Mouse (Mus musculus) heart, postnatal 36 days (tissue): ENCODE data around the gene Gpr19. TPM values are rescaled to one million over a fixed set of nuclear protein-coding genes. Genes with fewer than 3 reads are reported as not detected.

Experiments used
- DNase-seq, 2 experiments: peaks; one replicate each; pipeline ENCODE4 v3.0.0; 2021 to 2022
- intact Hi-C: fragments of 180-260 bp; cut with DNase I; formaldehyde crosslinking; loops from one replicate; pipeline ENCODE4 v1.15.1; 2025
- total RNA-seq, 2 experiments: library from RNA; stranded (reverse); gene quantifications; 2 replicates each; pipeline ENCODE4 v1.2.3; 2021

Gpr19 gene
- 1 to 10 TPM; 4.4 to 5.2 TPM for total RNA-seq

DNA sequence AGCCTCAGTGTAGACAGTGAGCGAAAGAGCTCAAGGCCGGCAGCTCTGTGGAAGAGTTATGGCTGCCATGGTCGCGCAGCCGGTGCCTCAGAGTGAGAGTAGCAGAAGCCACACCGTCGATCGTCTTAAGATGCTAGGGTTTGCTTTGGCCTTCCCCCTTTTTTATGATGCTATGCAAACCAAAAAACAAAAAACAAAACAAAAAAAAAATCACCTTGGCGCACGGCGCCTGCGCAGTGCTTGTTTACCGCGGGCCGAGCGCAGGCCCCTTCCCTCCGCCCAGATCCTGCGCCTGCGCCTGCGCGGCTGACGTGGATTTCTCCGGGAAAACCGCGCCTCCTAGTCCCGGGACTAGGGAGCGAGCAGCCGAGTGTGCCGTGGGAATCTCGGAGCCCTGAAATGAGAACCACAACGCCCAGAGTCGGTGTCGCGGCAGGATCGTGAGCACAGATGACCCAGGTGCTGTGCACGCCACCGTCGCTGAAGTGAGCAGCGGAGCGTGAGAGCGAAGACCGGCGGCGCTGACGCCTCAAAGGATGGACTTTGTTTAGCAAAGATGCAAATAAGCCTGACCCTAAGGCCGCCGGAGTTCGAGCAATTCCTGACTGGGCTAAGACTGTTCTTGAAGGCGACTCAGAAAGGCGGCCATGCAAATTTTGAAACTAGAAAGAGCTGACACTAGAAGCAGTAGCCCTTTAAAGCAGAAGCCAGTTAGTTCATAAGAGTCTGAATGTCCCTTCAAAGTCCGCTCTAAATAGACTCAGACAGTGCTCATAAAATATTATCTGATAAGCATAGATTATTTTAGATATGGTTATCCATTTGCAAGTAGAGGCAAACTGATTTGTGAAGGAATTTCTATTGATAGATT is at the start of gene Gpr19:
TSS of gene Gpr19 (minus strand) at position 484 of the 871 bp plus-strand sequence.
- intact Hi-C loops: loop anchor here (1.0 to 2.0 kb wide), 3 partner anchors 18 to 48 kb away; partner anchors contain the start of gene Cdkn1b

DNA sequence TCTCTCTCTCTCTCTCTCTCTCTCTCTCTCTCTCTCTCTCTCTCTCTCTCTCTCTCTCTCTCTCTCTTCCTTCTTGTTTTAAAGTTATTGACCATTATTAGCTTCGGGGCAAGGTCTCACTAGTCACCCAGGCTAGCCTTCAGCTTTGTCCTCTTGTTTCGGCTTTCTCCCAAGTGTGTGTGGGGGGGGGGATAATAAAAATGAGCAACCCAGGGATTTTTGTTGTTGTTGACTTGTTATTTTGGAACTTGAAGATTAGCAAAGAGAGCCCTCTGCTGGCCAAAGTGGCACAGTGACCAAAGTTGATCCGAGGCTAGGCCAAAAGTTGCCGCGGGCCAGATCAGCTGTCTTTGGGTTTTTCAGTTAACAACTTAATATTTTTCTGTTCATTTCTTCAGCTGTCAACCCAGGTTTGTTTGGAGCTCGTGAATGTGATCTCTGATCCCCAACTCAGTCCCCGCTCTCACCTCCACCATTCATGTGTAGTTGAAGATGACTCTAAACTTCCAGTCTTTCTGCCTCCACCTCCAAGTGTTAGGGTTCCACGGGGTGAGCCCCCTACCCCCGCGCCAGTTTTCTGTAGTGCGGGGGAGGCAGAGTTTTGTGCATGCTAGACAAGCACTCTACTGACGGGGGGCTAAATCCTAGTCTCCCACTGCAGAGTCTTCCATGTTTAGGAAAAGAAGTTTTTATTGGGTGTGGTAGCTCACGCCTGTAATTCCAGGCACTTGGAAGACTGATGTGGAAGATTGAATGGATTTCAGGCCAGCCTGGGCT is 49.1 kb upstream of the Gpr19 start:
- intact Hi-C loops: loop anchor here (1.0 to 10.0 kb wide), 4 partner anchors 49 to 523 kb away; partner anchors contain the start of gene Gpr19
- peak; percentile 77 to 80 for DNase-seq

More for the DNA sequence above, at the start of gene Gpr19:
- DNase-seq: peak; percentile 91 to 93

DNA sequence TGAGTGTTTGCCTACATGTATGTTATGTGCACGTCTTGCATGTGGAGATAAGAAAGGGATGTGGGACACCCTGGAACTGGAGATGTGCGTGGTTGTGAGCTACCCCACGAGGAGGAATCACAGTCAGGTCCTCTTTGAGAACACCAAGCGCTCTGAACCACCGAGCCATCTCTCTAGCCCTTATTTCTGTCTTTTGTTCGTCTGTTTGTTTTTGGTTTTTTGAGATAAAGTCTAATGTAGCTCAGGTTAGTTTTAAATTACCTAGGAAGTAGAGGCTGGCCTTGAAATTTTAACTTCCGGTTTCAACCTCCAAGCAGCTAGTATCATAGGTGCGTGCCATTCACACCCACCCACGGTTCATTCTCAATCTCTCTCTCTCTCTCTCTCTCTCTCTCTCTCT is 48.5 kb upstream of the Gpr19 start:
- intact Hi-C loops: loop anchor here (1.0 to 10.0 kb wide), 5 partner anchors 15 to 522 kb away; partner anchors contain the start of gene Gpr19
- DNase-seq: no peak

DNA sequence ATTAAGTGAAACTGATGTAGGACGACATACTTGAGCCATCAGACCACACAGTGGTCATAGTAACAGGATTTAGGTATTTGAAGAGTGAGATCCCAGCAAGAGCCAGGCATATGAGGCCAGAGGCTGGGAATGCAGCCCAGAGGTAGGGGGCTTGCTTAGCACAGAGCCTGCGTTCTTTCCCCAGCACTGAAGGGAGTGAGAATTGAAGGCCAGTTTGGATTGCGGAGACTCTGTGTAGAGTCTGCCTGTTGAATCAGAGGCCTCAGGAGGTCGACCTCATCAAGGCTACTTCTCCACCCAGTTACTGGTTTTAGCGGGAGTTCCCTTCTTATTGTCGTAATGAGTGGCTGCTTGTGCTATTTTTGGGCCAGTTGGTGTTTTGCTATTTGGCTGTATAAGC is 47.7 kb upstream of the Gpr19 start:
- intact Hi-C loops: loop anchor here (1.0 to 10.0 kb wide), 4 partner anchors 14 to 521 kb away; partner anchors contain the start of gene Gpr19
- DNase-seq: no peak

DNA sequence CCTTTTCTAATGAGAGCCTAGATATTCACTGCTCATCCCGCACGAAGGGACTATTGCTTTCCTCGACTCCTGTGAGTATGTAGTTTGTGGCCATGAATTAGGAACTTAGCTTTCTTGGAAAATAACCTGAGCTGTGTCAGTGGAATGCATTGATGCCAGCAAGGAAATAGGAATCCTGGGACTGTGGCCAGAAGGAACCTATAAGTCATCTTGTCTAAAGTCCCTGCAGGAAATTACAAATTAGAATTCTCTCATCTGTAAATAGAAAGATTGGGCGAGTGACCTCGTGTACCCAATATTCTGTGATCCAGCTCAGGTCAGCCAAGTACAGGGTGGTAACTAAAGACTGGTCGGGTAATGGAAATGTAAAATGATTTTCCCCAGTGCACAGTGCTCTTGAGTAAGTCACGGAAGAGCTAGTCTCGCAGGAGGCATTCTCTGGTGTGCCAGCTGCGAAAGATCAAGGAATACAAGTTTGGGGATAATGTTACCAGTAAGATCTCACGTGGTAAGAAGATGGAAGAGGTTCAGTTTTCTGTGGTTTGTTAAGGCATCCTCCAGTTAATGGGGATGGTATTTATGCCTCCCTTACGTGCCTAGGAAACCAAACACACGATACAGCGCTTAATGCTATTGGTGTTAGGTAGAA is 45.5 kb upstream of the Gpr19 start:
- intact Hi-C loops: loop anchor here (10.0 kb wide), 1 partner anchor 519 kb away; no protein-coding TSS in a partner anchor
- DNase-seq: no peak

DNA sequence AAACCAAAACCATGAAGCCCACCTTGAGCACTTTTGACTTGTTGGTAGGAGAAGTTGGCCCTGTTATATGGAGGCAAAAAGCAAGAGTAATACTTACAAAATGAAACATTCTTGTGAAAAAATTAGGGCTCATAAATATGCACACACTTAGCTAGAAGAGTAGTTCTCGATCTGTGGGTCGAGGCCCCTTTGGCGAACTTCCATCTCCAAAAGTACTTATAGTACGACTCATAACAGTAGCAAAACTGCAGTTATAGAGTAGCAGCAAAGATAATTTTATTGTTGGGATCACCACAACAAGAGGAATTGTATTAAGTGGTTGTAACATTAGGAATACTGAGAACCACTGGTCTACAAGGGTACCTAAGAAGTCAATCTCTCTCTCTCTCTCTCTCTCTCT is 41.4 kb upstream of the Gpr19 start:
- DNase-seq: no peak
- intact Hi-C loops: loop anchor here (10.0 kb wide), 1 partner anchor 515 kb away; no protein-coding TSS in a partner anchor

DNA sequence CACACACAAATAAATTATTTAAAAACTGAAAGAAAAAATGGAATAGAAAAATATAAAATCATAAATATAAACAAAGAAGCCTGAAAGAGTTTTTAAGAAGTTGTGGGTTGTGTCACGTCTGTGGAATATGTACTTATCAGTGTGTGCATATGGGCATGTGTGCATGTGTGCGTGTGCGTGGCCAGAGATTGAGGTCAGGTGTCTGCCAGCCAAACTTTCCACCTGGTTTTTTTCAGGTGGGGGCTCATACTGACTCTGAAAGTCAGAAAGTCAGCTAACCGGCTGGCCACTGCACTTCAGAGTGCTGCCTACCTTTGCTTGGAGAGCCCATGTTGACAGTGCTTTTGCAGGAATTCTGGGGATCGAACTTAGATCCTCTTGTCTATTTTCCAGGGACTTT is 35.9 kb upstream of the Gpr19 start:
- intact Hi-C loops: no loop called here
- no peak for DNase-seq

DNA sequence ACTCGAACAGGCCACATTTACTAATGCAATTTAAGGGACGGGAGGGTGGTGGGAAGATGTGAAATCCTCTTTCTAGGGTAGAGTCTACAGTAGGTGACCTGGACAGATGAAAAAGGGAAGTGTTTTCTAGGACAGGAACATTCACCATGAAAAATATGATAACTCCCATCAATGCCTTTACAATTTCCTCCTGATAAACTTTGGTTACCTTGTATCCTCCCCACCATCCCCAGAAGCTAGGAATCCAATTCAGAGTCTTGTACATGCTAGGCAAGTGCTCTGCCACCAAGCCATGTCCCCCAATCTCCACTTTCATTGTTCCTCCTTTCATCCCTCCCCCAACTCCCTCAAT is 34.8 kb upstream of the Gpr19 start:
- intact Hi-C loops: no loop called here
- DNase-seq: no peak

DNA sequence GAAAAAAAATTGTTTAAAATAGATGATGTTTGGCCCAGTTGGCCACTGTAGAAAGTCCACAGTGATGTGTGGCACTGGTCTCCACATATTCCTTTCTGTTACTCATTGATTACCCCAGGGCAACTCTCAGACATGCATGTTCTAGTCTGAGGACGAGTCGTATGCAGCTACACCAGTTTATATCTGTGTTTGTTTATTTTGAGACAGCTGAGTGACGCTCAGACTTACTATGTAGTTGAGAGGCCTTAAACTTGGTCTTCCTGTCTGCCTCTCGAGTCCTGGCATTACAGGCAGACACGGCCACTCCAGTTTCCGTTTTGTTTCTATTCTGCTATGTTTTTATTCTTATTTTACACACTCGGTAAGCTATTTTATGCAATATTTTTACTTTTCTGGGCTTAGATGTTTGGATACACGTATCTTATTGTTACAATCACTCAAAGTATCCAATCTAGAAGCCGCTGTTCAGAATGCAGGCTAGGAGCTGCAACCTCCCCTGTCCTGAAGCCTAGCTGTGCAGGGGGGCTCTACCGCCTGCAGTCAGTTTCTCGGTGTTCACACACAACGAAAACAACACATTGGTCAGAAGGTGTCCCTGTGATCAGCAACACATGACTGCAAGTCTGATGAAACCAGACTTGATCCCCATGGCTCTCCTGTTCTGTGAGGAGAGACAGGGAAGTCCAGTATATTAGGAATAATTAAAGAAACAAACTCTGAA is 34.3 kb upstream of the Gpr19 start:
- intact Hi-C loops: loop anchor here (1.0 kb wide), 1 partner anchor 14 kb away; no protein-coding TSS in a partner anchor
- DNase-seq: no peak

DNA sequence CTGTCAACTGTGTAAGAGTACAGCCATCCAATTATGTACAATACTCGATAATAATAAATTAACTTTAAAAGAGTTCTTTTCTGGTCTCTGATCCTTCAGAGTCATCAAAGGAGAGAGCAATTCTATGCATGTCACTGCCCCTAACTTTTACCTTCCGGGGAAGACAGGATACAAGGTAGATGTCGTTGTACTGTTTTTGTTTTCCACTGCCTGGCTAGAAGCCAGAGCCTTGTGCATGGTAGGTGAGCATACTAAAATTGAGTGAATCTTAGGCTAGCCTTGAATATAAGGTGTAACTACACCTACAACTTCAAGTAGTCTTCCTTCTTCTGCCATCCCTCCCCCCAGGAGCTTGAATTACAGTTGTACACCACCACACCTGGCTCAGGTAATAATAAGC is 32.8 kb upstream of the Gpr19 start:
- no peak for DNase-seq
- intact Hi-C loops: no loop called here

DNA sequence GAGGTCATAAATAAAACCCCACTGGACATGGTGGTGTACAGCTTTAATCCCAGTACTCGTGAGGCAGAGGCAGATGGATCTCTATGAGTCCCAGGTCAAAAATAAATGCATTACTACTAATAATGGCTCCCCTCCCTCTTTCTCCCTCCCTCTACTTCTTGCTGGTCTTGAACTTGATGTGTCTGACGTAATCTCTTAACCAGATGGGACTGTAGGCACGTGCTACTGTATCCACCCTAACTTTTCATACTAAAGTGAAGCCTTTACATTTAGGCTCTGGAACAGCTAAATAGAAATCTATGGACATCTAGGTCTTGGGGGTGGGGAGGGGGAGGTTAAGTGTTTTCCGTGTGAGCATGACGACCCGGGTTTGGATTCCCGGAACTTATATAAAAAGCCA is 32.0 kb upstream of the Gpr19 start:
- no peak for DNase-seq
- intact Hi-C loops: no loop called here

DNA sequence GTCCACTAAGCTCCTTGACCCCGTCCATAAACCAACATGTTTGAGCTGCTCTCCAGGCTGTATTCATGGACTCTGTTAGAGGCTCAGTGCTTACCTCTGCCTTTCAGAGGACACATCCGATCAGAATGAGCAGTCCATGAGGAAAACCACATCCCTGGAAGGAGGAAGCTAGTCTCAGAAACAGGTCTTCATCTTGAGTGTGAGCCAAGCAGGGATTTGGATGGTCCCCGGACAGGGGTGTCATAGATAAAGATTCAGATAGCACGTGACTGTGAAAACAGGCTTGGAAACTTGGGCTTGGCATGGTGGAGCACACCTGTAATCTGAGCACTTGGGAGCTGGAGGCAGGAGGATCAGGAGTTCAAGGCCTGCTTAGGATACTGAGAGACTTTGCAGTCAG is 31.5 kb upstream of the Gpr19 start:
- intact Hi-C loops: loop anchor here (10.0 kb wide), 2 partner anchors 725 to 1895 kb away; partner anchors contain the start of genes BC049715 and Wbp11
- DNase-seq: no peak

DNA sequence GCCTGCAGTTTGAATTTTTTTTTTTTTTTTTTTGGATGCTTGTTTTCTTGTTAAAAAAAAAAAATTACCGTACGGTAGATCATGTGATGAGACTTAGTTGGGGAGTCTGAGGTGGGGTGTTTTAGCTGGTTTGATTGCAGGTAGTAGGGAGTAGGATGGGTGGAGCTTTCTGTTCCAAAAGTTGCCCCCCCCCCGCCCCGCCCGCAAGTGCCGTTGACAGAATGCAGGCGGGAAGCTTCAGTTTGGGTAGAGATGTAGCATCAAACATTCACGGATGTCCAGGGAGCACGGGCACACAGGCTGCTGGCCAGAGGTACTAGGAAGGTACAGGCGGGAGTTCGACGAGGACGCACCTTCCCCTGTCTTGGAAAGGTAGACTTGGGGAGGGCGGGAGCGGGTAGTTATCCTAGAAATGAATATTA is 30.5 kb upstream of the Gpr19 start:
- intact Hi-C loops: loop anchor here (1.0 to 10.0 kb wide), 3 partner anchors 9 to 1896 kb away; partner anchors contain the start of genes BC049715, Cdkn1b and Wbp11
- peak; percentile 32 to 58 for DNase-seq

DNA sequence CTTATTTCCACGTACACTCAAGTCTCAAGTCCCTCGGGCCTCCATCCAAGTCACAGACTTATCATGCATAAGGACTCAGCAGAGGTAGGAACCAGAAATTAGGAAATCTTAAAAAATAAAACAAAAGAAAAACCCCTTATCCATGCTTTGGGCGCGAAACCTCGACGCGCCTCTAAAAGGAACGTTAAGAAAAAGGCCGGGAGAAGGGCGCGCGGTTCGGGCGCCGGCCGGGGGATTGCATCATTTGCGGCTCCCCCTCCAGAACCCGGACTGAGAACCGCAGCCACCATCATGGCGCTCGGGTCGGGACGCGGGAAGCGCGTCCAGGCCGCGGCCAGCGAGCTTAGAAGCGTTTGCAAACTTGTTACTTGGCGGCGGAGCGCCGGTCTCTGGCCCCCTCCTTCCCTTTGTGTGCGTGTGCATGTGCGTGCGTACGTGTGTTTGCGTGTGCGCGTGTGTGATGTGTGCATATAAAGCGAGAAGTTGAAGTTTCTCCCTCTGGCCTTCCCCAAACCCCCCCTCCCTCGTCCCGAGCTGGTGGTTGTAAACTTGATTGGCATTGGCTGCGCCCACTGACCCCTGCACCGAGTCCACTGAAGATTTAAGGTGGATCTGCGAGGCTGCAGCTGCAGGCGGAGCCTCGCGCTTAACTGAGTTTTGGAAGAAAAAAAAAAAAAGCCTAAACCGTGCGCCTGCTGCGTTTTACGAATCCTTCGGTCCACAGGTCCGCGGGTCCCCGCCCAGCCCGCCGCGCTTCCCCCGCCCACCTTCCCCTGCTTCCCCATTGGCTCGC is 29.9 kb upstream of the Gpr19 start:
- intact Hi-C loops: loop anchor here (1.0 to 10.0 kb wide), 3 partner anchors 8 to 1897 kb away; partner anchors contain the start of genes BC049715, Cdkn1b and Wbp11
- peak; percentile 80 to 82 for DNase-seq

DNA sequence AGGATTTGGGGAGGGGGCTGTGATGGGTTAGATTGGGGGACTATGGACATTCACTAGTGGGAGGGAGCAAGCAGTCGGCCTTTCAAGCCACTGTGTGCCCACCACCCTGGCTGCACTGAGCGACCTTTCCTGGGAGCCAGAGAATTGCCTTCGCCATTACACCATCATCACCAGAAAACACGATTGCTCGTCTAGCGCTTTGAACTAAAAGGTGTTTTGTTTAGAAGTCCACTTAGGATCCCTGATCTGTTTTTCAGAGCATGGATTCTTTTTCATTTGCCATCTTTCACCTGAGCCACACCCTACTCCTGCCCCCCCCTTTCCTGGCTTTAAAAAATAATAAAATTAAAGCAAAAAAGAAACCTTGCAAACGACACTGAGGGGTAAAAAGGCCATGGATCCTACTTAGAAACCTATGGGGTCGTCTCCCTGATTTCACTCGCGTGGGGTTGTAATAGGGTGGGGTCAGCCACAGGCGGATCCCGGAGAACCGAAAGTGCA is 29.3 kb upstream of the Gpr19 start:
- DNase-seq: no peak
- intact Hi-C loops: loop anchor here (1.0 to 10.0 kb wide), 4 partner anchors 7 to 1897 kb away; partner anchors contain the start of genes BC049715, Cdkn1b and Wbp11

DNA sequence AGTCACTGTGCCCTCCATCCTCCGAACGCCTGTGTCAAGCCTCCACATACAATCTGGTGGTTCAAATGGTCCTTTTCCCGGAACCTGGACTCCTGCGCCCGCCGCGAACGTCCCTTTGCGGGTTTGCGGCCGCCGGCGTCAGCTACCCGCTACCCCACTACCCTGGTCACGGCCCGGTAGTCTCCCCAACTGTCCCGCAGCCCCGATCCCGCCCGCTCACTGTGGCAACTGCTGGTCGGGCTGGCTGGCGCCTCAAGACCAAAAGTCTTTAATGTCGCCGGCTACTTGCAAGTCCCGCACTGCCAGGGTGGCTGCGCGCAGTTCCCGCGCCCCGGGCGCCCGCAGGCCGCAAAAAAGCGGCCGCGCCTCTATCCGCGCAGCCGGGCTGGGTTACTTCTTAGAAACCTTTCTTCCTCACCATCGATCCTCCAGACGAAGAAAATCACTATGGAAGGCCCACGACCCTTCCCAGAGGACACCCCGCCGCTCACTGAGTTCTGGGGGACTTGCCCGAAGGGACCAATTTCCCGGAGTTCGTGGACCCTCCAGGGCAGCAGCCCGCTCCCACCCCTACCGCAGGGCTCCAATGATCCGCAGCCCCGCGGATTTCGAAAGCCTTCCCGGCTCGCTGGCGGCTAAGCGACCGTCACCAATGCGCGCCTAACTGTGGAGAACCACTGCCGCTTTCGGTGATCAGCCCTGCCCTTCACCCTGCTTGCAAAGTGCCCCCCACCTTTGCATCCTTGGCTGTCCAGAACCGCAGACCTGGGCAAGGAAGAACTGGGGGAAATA is 28.6 kb upstream of the Gpr19 start:
- intact Hi-C loops: loop anchor here (2.0 to 10.0 kb wide), 3 partner anchors 56 to 1898 kb away; partner anchors contain the start of genes BC049715 and Wbp11
- peak; percentile 67 to 80 for DNase-seq

DNA sequence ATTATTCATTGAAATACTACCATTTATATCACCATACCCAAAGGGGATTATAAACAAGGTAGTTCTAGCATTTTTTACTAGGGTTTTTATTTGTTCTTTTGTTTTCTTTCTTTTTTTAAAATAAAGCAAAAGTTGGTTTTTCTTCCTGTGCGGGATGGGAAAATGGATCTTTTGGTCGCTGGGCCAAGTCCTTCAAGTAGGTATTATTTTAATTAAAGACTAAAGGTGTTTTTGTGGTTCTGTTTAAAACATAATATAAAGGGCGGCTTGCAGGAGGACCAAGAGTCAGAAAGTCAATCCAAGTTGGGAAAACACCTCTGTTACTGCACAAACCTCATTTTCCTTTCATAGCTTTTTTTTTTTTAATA is 27.9 kb upstream of the Gpr19 start:
- intact Hi-C loops: loop anchor here (2.0 to 10.0 kb wide), 3 partner anchors 56 to 1898 kb away; partner anchors contain the start of genes BC049715 and Wbp11
- DNase-seq: no peak
